Mouse (Mus musculus): Measurements from ENCODE around the gene Atp5mpl. TPM values are rescaled to one million over a fixed set of nuclear protein-coding genes. Genes with fewer than 3 reads are reported as not detected.
"Not testable (repeated sequence)": the region's sequence is repeated elsewhere in the genome, so short reads cannot be mapped to it uniquely, and the experiment has no call there.

The Atp5mpl gene
- total and polyA plus RNA-seq, 3 experiments: 3.2 to 451 (median 274) TPM

DNA sequence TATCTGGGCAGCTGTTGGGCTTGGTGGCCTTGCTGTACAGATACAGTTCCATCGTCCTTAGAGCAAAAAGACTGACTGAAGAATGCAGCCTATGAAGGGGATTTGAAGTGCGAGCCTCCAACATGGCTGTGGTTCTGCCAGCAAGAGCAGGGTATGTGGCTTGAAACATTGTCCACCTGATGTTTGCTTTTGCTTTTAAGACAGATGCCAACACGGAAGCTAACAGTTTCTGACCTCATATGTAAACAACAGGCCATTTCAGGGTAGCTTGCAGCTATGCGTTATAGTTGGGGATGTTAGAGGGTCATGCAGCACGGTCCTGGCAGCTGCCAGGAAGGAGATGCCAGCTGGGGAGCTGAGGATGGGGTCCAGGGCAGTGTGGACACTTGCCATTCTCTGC is 16.3 kb downstream of the Atp5mpl start:
- no peak for DNase-seq

GRCm38 (mm10) chr12:111946716-111947115 is 20.1 kb downstream of the Atp5mpl start:
- peak; percentile 70 for DNase-seq

DNA sequence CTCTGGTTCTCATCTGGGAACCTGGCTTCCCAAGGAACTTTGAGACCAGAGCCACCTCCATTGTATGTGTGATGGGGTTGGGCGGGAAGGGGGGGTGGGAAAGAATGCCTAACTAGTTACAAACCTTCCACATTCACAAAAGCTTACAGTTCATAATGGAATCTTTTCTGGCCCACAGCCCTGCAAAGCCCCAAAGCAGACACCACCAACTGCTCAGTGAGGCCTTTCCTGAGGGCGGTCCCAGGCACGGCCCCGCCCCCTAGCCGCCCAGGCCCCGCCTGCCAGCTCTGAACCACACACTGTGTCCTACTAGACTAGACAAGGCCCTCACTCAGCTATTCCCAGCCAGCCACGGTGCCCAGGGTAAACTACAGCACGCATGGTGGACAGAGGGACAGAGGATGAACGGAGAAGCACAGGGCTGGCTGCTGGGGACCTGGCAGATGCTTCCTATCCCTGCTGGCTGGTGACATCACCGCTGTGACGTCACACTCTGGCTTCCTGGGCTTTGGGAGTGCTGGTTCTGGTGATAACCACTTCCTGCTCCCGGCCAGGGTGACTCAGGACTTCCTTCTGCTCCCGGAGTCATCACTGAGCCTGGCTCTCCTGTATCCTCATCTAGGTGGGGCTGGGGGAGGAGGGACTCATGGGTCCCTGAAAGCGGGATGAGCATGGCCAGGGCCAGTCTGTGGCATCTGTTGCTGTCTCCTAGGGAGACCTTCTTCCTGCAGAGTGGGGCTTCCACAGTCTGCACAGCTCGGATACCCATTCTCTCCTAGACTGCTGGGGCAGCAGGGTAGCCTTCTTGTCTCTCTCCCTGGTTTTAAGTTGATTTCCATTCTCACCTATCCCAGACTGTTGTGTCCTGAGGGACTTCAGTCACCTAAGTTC is 20.8 kb downstream of the Atp5mpl start:
- DNase-seq: not testable (repeated sequence)

DNA sequence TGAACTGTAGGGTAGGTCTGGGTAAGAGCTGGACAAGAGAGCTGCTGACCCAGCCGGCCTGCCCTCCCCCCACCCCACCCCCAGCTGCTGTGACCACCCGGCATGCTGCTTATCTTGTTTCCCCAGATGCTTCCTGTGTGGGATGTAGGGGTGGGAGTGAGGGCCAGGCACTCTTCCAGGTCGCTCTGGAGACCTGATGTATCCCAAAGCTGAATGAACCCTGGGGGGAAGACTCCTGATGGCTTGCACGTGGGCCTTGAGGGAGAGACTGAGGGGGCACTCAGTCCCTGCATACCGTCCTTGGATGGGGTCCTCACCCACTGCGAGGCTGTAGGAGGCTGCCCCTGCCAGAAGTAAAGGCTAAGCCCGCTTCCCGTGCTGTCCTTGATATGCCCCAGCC is 21.7 kb downstream of the Atp5mpl start:
- DNase-seq: peak; percentile 46

GRCm38 (mm10) chr12:111944065-111944987 is 22.5 kb downstream of the Atp5mpl start:
- peak; percentile 64 for DNase-seq

DNA sequence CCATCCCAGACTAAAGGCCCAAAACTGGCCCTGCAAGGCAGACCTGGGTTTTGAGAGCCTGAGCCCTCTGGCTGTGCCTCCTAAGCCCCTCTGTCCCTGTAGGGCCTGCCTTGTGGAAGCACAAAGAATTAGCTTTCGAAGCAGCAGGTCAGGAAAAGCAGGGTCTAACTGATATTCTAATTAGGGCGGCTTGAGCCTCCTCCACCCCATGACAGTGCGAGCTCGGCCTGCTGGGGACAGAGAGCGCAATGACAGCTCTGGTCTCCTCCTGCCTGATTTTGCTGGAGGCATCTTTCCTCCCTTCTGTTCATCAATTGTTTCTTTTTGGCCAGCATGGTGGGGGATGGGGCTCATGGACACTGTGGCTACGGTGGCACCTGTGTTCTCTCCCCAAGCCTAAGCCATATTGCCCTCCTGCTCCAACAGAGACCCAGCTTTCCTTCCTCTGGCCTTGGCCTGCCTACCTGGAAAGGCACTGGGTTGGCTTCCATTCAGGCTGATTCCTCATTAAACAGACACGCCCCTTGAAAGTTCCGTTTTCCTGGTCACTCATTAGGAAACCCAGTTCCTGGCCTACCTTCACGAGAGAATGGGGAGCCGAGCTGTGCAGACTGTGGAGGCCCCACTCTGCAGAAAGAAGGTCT is 23.2 kb downstream of the Atp5mpl start:
- no peak for DNase-seq

DNA sequence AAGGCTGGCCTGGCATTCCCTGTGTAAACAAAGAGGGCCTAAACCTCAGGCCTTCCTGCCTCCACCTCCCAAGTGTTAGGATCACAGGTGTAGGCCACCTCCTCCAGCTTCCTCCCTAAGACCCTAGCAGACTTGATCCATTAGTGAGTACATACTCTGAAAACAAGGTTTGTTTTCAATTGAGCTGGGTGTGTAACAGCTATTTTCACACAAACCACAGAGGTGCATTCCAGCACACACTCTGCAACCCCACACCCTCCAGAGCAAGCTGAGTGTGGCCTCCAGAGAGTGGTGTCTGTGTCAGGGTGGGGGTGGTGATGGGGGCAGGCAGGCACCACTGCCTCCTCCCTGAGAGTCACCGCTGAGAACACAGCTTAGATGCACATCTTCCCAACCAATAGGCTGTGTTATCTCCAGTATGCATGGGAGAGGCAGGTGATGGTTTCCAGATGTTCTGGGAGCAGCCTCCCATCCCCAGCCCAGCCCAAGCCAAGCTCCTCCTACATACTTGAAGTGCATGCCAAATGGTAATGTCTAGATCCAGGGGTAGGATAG is 28.1 kb downstream of the Atp5mpl start:
- no peak for DNase-seq

GRCm38 (mm10) chr12:111936706-111937550 is 29.8 kb downstream of the Atp5mpl start:
- DNase-seq: no peak

- DNase-seq: no peak
Measured at GRCm38 (mm10) chr12:111933971-111934370, 32.8 kb downstream of the Atp5mpl start.

DNA sequence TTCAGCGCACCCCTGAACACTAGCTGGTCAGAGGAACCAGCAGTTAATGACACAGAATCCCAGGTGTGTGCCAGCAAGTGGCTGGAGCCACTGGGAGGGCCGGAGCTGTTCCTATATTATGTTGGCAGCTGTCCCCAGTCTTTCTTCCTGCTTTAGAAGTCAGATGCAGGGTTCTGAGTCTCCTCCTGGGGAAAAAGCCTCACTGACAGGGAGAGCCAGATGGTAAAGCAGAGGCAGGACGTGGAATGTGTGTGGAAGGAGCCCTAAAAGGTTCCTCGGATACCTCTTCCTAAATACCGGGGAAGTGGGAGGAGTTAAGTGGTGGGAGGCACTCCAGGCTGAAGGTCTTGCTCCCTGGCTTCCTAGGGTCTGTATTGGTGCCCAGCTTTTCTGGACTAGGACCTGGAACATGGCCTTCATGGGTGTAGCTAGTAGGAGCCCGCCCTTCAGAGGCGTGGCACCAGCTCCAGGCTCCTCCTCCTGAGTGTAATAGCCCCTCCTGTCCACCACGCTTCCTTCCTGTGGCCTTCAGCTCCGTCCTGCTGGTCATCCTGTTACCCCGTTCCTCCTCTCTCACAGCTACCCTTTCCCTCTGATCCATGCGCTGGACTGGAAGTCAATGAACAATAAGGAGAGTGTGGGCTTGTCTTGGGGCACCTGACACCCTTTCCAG is 33.6 kb downstream of the Atp5mpl start:
- DNase-seq: peak; percentile 76

- DNase-seq: no peak
Measured at GRCm38 (mm10) chr12:111932513-111932912, 34.3 kb downstream of the Atp5mpl start.

- DNase-seq: no peak
Measured at GRCm38 (mm10) chr12:111931411-111932025, 35.3 kb downstream of the Atp5mpl start.

DNA sequence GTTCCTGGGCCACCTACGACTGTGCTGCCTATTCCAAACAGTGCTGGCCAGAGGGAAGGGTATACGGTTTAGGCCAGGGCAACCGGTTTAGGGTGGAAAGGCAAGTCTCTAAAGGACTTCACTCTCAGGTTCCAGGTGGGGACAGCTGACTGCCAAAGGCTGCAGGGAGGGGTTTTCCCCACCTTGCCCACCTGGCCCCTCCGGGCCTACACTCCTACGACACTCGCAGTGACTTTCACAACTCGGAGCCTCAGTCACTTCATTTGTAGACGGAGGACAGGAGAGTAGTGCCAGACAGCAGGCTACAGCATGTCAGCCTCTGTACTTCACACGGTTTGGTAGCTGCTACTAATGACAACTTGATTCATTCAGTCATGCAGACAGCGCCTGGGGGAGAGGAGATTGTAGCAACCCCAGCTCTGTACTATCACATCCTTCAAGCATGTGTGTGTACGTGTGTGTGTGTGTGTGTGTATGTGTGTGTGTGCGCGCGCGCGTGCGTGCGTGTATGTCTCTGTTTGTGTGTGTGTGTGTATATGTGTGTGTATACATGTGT is 38.3 kb downstream of the Atp5mpl start:
- no peak for DNase-seq

DNA sequence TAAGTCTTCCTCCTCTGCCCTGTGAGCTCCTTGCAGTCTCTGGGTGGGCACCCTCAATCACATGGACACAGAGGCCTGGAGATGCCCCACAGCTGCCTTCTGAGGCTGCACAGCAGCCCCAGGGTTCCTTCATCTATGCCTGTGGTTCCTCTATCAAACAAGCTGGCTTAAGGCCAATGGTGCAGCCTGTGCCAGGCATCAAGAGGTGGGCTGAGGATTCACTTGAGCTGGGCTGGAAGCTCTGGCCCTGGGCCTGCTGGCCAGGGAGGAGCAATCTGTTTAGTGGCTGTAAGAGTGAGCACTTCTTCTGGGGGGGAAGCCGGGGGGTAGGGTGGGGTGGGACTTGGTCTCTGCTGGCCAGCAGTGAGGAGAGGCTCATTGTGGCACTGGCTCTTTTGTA is 39.4 kb downstream of the Atp5mpl start:
- DNase-seq: no peak

- no peak for DNase-seq
Measured at GRCm38 (mm10) chr12:111923117-111923516, 43.7 kb downstream of the Atp5mpl start.

DNA sequence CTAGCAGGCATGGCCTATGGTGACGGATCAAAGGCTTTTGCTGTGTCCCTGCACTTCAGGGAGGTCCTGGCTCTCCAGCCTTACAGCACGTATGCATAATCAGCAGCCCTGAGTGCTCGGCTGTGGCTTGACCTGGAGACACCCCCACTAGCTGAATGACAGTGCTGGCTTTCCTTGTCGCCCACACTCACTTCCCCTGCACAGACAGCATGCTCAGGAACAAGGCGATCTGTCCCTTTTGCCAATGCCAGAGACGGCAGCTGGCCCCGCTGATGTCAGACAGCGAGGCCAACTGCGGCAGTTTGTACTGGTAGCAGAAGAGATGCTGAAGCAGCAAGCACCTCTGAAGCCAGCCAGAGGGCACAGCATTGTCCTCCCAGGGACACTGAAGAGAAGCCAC is 46.7 kb downstream of the Atp5mpl start:
- no peak for DNase-seq

DNA sequence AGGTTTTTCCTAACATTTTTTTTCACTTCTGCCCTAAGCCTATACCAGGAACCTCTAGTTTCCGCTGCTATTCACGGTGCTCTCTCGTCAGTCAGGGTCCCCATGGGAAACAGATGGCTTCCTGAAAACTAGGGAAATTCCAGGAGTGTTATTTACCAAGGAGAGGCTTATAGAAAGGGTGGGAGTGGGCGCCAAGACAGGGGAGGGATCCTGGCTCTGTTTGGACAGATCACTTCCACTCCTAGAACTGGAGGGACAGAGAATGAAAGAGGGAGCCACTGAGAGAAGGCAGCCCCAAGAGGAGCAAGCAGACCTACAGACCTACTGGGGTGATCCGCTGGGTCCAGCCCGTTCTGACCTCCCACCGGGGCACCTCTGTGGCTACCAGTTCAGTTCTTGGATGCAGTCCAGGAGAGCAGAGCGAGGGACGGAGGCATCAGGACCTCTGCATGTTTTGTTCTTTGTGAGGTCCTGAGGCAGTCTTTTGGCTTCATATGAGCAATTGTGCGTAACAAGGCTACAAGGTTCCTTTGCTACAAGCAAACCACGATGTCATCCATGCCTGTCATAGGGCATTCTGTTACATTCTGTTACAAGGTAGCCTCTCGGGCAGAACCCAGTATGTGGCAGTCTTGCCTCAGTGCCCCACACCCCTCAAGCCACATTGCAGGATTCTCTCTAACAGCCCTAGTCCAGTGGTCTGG is 50.1 kb downstream of the Atp5mpl start:
- DNase-seq: no peak

GRCm38 (mm10) chr12:111915781-111916180 is 51.0 kb downstream of the Atp5mpl start:
- DNase-seq: no peak

DNA sequence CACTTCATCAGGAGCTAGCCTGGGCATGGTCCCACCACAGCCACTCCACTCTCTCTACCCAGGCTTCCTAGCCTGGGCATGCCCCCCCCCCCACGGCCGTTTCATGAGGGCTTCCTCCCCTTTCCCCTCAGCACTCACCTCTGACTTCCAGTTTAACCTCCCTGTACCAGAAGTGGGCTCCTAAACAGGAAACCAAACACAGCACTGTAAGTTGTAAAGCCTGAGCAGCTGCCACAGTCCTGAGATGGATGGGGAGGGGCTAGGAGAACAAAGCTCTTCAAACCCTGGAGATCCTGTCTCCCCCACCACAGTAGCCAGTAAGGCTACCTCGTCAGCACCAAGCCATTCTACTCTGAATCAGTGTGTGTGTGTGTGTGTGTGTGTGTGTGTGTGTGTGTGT is 52.7 kb downstream of the Atp5mpl start:
- DNase-seq: no peak
